Mouse (Mus musculus) cerebellum, adult 18-20 months (tissue): ENCODE results near the gene Ndufa12.

Experiments
- DNase-seq, 2 experiments: peaks; one replicate each; pipeline ENCODE4 v3.0.0; 2021

Gene Ndufa12

GRCm38 (mm10) chr10:94231025-94231424 is 32.5 kb downstream of the Ndufa12 start:
- no peak for DNase-seq

DNA sequence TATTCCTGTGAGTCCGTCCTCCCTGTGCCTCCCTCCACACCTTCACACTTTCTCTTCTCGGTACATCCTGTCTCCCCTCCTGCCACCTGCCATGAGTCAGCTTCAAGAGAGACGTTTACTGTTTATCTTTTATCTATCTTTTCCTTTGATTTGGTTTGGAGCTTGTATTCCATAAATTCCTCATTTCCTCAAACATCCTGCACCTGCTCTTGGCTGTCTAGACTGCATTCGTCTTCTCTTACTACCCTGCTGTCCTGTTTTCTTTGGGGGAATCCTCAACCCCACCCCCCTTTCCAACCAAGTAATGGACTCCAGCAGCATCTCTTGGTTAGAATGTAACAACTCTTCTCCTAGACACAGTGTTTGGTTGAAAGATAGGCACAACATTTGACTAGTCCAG is 36.7 kb downstream of the Ndufa12 start:
- DNase-seq: no peak

DNA sequence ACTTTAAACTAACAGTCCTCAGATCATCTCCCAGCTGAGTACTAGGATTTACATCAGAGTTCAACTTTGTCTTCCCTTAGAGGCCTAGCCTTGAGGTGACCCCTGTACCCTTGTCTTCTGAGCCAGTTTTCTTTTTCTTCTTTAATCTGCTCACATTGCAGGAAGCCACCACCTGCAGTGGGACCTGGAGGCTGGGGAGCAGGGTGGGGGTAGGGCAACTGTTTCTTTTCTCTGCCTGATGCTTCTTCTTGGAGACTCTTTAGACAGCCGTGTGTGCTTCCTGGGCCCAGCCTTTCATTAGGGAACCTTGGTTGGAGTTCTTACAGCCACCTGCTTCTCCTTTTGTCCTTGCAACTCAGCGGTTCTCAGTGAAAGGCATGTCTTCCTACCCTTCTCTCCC is 42.8 kb downstream of the Ndufa12 start:
- no peak for DNase-seq

DNA sequence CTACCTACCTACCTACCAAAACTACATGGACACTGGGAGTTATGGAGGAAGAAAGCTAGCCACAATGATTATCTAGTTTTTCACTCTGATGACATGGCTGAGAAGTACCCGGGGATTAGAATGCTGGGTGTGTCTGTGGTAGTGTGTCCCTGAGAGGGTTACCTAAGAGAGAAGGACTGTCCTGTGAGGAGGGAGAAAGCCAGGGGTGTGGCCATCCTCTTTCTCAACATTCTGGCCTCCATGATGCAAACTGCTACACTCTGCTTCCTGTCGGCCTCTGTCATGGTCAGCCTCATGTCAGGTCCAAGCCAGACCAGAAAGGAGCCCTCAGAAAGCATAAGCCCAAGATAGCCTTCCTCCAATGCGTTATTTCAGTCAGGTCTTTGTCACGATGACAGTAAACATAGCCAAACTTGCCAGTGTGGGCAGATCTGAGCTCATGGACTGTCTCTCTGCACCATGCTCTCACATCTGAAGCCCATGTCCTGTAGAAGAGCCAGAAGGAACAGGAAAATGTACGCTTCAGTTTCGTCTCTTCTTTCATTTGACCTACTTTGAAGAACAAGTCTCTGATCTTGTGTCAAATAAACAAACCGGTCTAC is 49.3 kb downstream of the Ndufa12 start:
- no peak for DNase-seq

- DNase-seq: no peak
Observed at GRCm38 (mm10) chr10:94249575-94250456, 51.3 kb downstream of the Ndufa12 start.

- no peak for DNase-seq
Observed at GRCm38 (mm10) chr10:94253260-94253807, 54.8 kb downstream of the Ndufa12 start.

DNA sequence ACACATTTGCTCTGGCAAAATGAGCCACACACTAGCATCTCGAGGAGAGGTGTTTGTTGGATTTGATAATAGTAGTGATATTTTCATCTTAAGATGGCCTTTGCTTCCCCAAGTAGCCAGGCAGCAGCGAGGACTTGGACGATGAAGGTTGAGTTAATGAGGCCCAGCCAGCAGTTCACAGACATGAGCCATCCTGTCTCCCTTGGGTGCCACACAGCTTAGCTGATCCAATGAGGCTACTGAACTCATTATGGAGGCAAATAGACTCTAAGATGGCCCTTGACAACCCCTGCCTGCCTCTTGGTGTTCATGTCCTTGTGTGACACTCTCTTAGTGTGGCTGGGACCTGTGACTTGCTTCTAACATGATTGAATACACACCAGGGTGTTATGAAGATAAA is 56.2 kb downstream of the Ndufa12 start:
- DNase-seq: no peak

DNA sequence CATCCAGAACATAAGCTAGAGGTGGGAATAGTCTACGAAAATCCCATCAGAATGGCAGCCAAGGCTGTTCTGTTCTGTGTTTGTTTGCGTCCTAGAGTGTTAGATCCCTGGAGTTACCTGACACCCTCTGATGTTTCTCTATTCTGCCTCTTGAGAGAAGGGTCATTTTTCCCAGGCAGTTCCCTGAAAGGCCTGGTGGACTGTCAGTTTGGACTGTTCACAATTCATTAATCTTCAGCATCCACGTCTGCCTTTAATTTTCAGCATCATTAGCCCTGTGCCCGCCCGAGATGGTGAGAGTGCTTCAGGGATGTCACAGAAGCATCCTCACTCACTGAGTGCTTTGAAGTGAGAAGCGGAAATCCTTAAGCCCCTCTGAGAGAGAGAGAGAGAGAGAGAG is 57.2 kb downstream of the Ndufa12 start:
- no peak for DNase-seq

DNA sequence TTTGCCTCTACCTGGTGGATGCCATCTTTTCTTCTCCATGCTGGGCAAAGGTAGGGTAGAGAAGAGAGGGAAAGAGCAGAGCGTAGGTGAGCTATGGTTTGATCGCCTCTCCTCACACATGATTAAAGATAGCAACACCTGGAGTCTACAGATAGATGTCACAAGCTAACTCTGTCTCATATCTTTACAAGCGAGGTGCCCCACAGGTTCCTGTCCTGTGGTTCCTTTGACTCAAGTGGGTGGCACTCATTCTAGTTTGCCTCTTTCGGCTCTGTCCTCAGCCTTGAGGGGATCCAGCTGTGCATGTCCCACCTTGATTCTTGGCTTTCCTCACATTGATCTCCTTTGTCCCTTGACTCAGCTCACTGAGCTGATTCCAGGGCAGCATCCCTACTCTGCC is 58.0 kb downstream of the Ndufa12 start:
- DNase-seq: no peak

GRCm38 (mm10) chr10:94260544-94260943 is 62.0 kb downstream of the Ndufa12 start:
- DNase-seq: no peak

GRCm38 (mm10) chr10:94262646-94263045 is 64.1 kb downstream of the Ndufa12 start:
- no peak for DNase-seq

GRCm38 (mm10) chr10:94263211-94263610 is 64.7 kb downstream of the Ndufa12 start:
- DNase-seq: no peak

GRCm38 (mm10) chr10:94265656-94266542 is 67.4 kb downstream of the Ndufa12 start:
- DNase-seq: peak; percentile 29 to 42
